Mouse (Mus musculus): ENCODE measurements around the gene Fancg.

DNA sequence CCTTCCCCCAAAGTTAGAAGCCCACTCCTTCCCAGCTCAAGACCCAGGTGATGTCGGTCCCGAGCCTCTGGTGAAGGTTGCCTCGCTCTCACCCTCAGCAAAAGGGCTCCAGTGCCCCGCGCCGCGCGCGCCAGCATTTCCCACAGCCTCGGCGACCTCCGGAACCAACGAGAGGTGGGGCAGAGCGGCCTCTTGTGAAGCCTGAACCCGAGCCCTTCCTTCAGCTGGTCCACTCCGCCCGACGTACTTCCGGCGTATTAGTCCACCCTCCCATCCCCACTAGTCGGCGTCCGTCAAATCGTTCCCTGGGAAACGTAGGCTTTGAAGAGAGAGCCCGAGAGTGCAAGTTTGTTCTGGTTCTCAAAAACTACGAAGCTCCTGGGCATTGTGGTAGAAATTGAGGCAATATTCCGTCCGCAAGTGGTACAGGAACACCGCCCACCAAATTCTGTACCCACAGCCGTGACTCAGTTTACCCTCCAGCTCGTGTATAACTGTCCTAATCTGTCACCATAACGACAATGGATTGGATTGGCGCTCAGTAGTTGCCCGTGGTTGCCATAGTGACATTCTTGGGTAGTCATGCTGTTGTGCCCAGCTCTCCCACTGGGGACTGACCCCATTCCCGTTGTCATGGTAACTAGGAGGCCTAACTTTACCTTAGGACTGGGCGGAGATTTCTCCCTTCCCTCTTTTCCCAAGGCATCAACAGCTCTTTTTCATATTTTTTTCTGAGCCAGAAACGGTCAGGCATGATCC lies 21.1 kb upstream of the Fancg start, which contains the start of gene Stoml2:
- TF ChIP-seq CTCF (IDR thresholded peaks at IDR 0.05; ENCODE audit: borderline replicate concordance, extremely low read depth, insufficient read depth, insufficient read length) (peak; percentile 39; the same call in 1 of the 2 replicates), POLR2A (IDR thresholded peaks at IDR 0.05; ENCODE audit: borderline replicate concordance, extremely low read depth, insufficient read depth, insufficient read length, poor library complexity, severe bottlenecking) (peak; percentile 58; the same call in 1 of the 2 replicates)

Measured in brain, embryonic 14.5 days (tissue).